19 mouse cellular contexts compared by ENCODE assay signal in genomic region chr14:122836221-122836620, GRCm38 (mm10).
A peak's percentile ranks its signal among the peaks of the same experiment; 100 is the strongest.
DNase-seq lines count a peak whose midpoint lies in the region; ATAC-seq lines count a peak whose summit lies in the region.
"Had no signal": no experiment of that assay in that cellular context is flagged by ENCODE, and none has a peak within 500 bp of the region (broad histone marks: within the 10 kb centered on the region; RNA-seq: fewer than 3 reads in every experiment).

No protein-coding gene starts in this region.

- no peak overlapping the region for H3K27ac ChIP-seq in hindbrain, embryonic 11.5 days (ENCODE audit: low read depth, low read length)
- H3K27ac ChIP-seq in hindbrain, embryonic 12.5 days: no peak overlapping the region
- no peak overlapping the region for H3K27ac ChIP-seq in kidney, embryonic 15.5 days
- H3K27ac ChIP-seq: heart, embryonic 10.5 days; stomach, postnatal 0 days had no signal

- H3K4me3 ChIP-seq in hindbrain, embryonic 11.5 days (ENCODE audit: low read depth, low read length): no peak overlapping the region
- no peak overlapping the region for H3K4me3 ChIP-seq in hindbrain, embryonic 12.5 days
- H3K4me3 ChIP-seq in kidney, embryonic 15.5 days (replicated peaks): no peak overlapping the region
- H3K4me3 ChIP-seq: erythroblast, embryonic 14.5 days; heart, embryonic 10.5 days had no signal

- no peaks in the 10 kb centered on the region for H3K27me3 ChIP-seq in hindbrain, embryonic 11.5 days (ENCODE audit: control insufficient read depth, insufficient read depth, low read length)
- H3K27me3 ChIP-seq in hindbrain, embryonic 12.5 days: no peaks in the 10 kb centered on the region
- no peaks in the 10 kb centered on the region for H3K27me3 ChIP-seq in kidney, embryonic 15.5 days

- 26% methylated on average over 4 of the region's 4 CpGs for WGBS in hindbrain, embryonic 11.5 days
- 20% methylated on average over 4 of the region's 4 CpGs for WGBS in hindbrain, embryonic 12.5 days
- 27% methylated on average over 4 of the region's 4 CpGs for WGBS in kidney, embryonic 15.5 days

- no peaks in the 10 kb centered on the region for H3K36me3 ChIP-seq in hindbrain, embryonic 11.5 days (ENCODE audit: control insufficient read depth, insufficient read depth, low read length)
- no peaks in the 10 kb centered on the region for H3K36me3 ChIP-seq in hindbrain, embryonic 12.5 days
- no peaks in the 10 kb centered on the region for H3K36me3 ChIP-seq in kidney, embryonic 15.5 days
- H3K36me3 ChIP-seq: heart, embryonic 10.5 days had no signal

- no peaks in the 10 kb centered on the region for H3K4me1 ChIP-seq in hindbrain, embryonic 11.5 days (replicated peaks; ENCODE audit: control insufficient read depth, insufficient read depth, low read length)
- H3K4me1 ChIP-seq in hindbrain, embryonic 12.5 days: peaks cover 7% of the 10 kb centered on the region; the same call in 1 of the 2 replicates
- no peaks in the 10 kb centered on the region for H3K4me1 ChIP-seq in kidney, embryonic 15.5 days
- H3K4me1 ChIP-seq: heart, embryonic 10.5 days had no signal

- ATAC-seq in hindbrain, embryonic 11.5 days (ENCODE audit: low FRiP score): 0 out of 2 replicates have a peak, but pooled peaks have one; percentile 10
- ATAC-seq in hindbrain, embryonic 12.5 days (ENCODE audit: low FRiP score): no peak
- no peak for ATAC-seq in kidney, embryonic 15.5 days (replicated peaks; ENCODE audit: low FRiP score)
- ATAC-seq: forebrain, postnatal 0 days; inflammation-experienced regulatory T-cells, adult 6 months had no signal

- no peaks in the 10 kb centered on the region for H3K9me3 ChIP-seq in hindbrain, embryonic 11.5 days (ENCODE audit: control insufficient read depth, low read length)
- H3K9me3 ChIP-seq in hindbrain, embryonic 12.5 days (replicated peaks): no peaks in the 10 kb centered on the region
- H3K9me3 ChIP-seq in kidney, embryonic 15.5 days (replicated peaks): no peaks in the 10 kb centered on the region
- H3K9me3 ChIP-seq: heart, embryonic 10.5 days had no signal

- no peak overlapping the region for H3K9ac ChIP-seq in hindbrain, embryonic 11.5 days (ENCODE audit: low read depth, low read length)
- H3K9ac ChIP-seq in hindbrain, embryonic 12.5 days: no peak overlapping the region
- H3K9ac ChIP-seq in kidney, embryonic 15.5 days: no peak overlapping the region
- H3K9ac ChIP-seq: forebrain, postnatal 0 days had no signal

- H3K4me2 ChIP-seq in hindbrain, embryonic 11.5 days (replicated peaks; ENCODE audit: low read depth, low read length): no peak overlapping the region
- H3K4me2 ChIP-seq in hindbrain, embryonic 12.5 days (replicated peaks): no peak overlapping the region
- H3K4me2 ChIP-seq in kidney, embryonic 15.5 days: no peak overlapping the region
- H3K4me2 ChIP-seq: liver, embryonic 11.5 days had no signal

- peak; percentile 7 for DNase-seq in hindbrain, embryonic 11.5 days (ENCODE audit: low spot score)
- peak; percentile 62 for DNase-seq in embryo, embryonic 11 days
- DNase-seq in mesoderm, embryonic 11.5 days (ENCODE audit: low read depth, low spot score): peak; percentile 54
- peak; percentile 9 for DNase-seq in yolk sac, embryonic 10.5 days (ENCODE audit: low spot score)
- DNase-seq in spleen, postnatal 14 days (ENCODE audit: low spot score in 2 of 2): no peak
- DNase-seq: B cell, adult 2 months; cerebellum, adult 8-10 months; forebrain, postnatal 0 days; kidney, adult 2 months; kidney, postnatal 25 days; lung, adult 18-20 months; lung, postnatal 14 days had no signal

Comparison
In these comparisons a context has a peak if more than half of its experiments do, and no peak if none do; other contexts are left out.
1. DNase-seq: peak in hindbrain, embryonic 11.5 days (single experiment), embryo, embryonic 11 days (single experiment), mesoderm, embryonic 11.5 days (single experiment) and yolk sac, embryonic 10.5 days (single experiment); none in spleen, postnatal 14 days (0 of 2).